Mouse (Mus musculus): Measurements from ENCODE around the gene Tspyl4.
"Not testable (repeated sequence)": the region's sequence is repeated elsewhere in the genome, so short reads cannot be mapped to it uniquely, and the experiment has no call there.

Gene Tspyl4

GRCm38 (mm10) chr10:34297299-34297979 lies at the start of gene Tspyl4:
Gene Tspyl4, plus strand, starts transcription at chr10:34297442.
- peak; percentile 95 for DNase-seq

GRCm38 (mm10) chr10:34247757-34248156 lies 49.5 kb upstream of the Tspyl4 start:
- DNase-seq, result no peak

GRCm38 (mm10) chr10:34249594-34249993 lies 47.6 kb upstream of the Tspyl4 start:
- no peak for DNase-seq

GRCm38 (mm10) chr10:34252833-34253232 lies 44.4 kb upstream of the Tspyl4 start:
- DNase-seq, result not testable (repeated sequence)

GRCm38 (mm10) chr10:34265106-34265505 lies 32.1 kb upstream of the Tspyl4 start:
- no peak for DNase-seq

- no peak for DNase-seq
Measured at GRCm38 (mm10) chr10:34267312-34268070, 29.8 kb upstream of the Tspyl4 start.

GRCm38 (mm10) chr10:34271681-34272080 lies 25.6 kb upstream of the Tspyl4 start:
- peak; percentile 15 for DNase-seq

GRCm38 (mm10) chr10:34280591-34281175 lies 16.6 kb upstream of the Tspyl4 start:
- DNase-seq, result peak; percentile 69

GRCm38 (mm10) chr10:34281211-34281961 lies 15.9 kb upstream of the Tspyl4 start:
- no peak for DNase-seq

GRCm38 (mm10) chr10:34281962-34282388 lies 15.3 kb upstream of the Tspyl4 start, which contains the start of gene Tspyl1:
Gene Tspyl1, plus strand, starts transcription at chr10:34282190.
- peak; percentile 99 for DNase-seq

GRCm38 (mm10) chr10:34282420-34283238 lies 14.6 kb upstream of the Tspyl4 start:
- peak; percentile 68 for DNase-seq

- DNase-seq, result no peak
Measured at GRCm38 (mm10) chr10:34296911-34297298, 337 bp upstream of the Tspyl4 start.

- peak; percentile 27 for DNase-seq
Measured at GRCm38 (mm10) chr10:34297980-34298753, 925 bp downstream of the Tspyl4 start.

- DNase-seq, result no peak
Measured at GRCm38 (mm10) chr10:34300368-34300767, 3.1 kb downstream of the Tspyl4 start.

GRCm38 (mm10) chr10:34307070-34307469 lies 9.8 kb downstream of the Tspyl4 start:
- no peak for DNase-seq

GRCm38 (mm10) chr10:34309915-34310685 lies 12.9 kb downstream of the Tspyl4 start:
- DNase-seq, result no peak

GRCm38 (mm10) chr10:34312536-34312935 lies 15.3 kb downstream of the Tspyl4 start:
- DNase-seq, result no peak

GRCm38 (mm10) chr10:34316571-34317216 lies 19.5 kb downstream of the Tspyl4 start:
- peak; percentile 27 for DNase-seq

- DNase-seq, result no peak
Measured at GRCm38 (mm10) chr10:34317217-34317606, 20.0 kb downstream of the Tspyl4 start.

GRCm38 (mm10) chr10:34320809-34321208 lies 23.6 kb downstream of the Tspyl4 start:
- DNase-seq, result no peak
